Mouse (Mus musculus): ENCODE measurements around the gene Cela3b. TPM values are rescaled to one million over a fixed set of nuclear protein-coding genes. Genes with fewer than 3 reads are reported as not detected.

Gene Cela3b
- total and polyA plus RNA-seq, 3 experiments = not detected

- H3K36me3 ChIP-seq (replicated peaks) = no peaks in the 10 kb centered on the region
- H3K4me3 ChIP-seq (ENCODE audit: low read depth, low read length) = no peak overlapping the region
- no peaks in the 10 kb centered on the region for H3K9me3 ChIP-seq (replicated peaks)
- H3K27me3 ChIP-seq (ENCODE audit: insufficient read depth, low read length) = peaks cover 15% of the 10 kb centered on the region
- DNase-seq (ENCODE audit: low spot score) (no peak), ATAC-seq (ENCODE audit: extremely low read depth, insufficient number of reproducible peaks, low FRiP score, poor library complexity, severe bottlenecking) (no peak)
- no peaks in the 10 kb centered on the region for H3K4me1 ChIP-seq (ENCODE audit: insufficient read depth, low read depth, low read length)
- no peak for TF ChIP-seq GATA2 (IDR thresholded peaks at IDR 0.05; ENCODE audit: borderline replicate concordance, low read depth, low read length)
- TF ChIP-seq GATA1 (IDR thresholded peaks at IDR 0.05; ENCODE audit: borderline replicate concordance, low read length) = no peak
- no peak for TF ChIP-seq TAL1 (conservative IDR thresholded peaks at IDR 0.05; ENCODE audit: low read depth, low read length)
- no peak for TF ChIP-seq POLR2AphosphoS5 (IDR thresholded peaks at IDR 0.05; ENCODE audit: insufficient replicate concordance, low read depth, low read length)
- no peak for TF ChIP-seq CTCF (IDR thresholded peaks at IDR 0.05; ENCODE audit: low read depth, low read length)
These were observed 36.7 kb upstream of the Cela3b start for GRCm38 (mm10) chr4:137466991-137467390.

- Histone ChIP-seq H3K27me3 (ENCODE audit: insufficient read depth, low read length) (peaks cover 15% of the 10 kb centered on the region), H3K4me3 (ENCODE audit: low read depth, low read length) (no peak overlapping the region), H3K9me3 (replicated peaks) (no peaks in the 10 kb centered on the region), H3K36me3 (replicated peaks) (no peaks in the 10 kb centered on the region), H3K4me1 (ENCODE audit: insufficient read depth, low read depth, low read length) (no peaks in the 10 kb centered on the region)
- TF ChIP-seq GATA1 (IDR thresholded peaks at IDR 0.05; ENCODE audit: borderline replicate concordance, low read length) (no peak), TAL1 (conservative IDR thresholded peaks at IDR 0.05; ENCODE audit: low read depth, low read length) (no peak)
- ATAC-seq (ENCODE audit: extremely low read depth, insufficient number of reproducible peaks, low FRiP score, poor library complexity, severe bottlenecking) (no peak), DNase-seq (ENCODE audit: low spot score) (no peak)
These were observed 34.9 kb upstream of the Cela3b start for GRCm38 (mm10) chr4:137465125-137465787.

GRCm38 (mm10) chr4:137461981-137462690 lies 31.8 kb upstream of the Cela3b start:
- DNase-seq (ENCODE audit: low spot score) = no peak
- no peaks in the 10 kb centered on the region for H3K9me3 ChIP-seq (replicated peaks)
- no peaks in the 10 kb centered on the region for H3K36me3 ChIP-seq (replicated peaks)
- peaks cover 15% of the 10 kb centered on the region for H3K27me3 ChIP-seq (ENCODE audit: insufficient read depth, low read length)
- H3K4me3 ChIP-seq (ENCODE audit: low read depth, low read length) = no peak overlapping the region
- no peaks in the 10 kb centered on the region for H3K4me1 ChIP-seq (ENCODE audit: insufficient read depth, low read depth, low read length)
- ATAC-seq (ENCODE audit: extremely low read depth, insufficient number of reproducible peaks, low FRiP score, poor library complexity, severe bottlenecking) = no peak
- TF ChIP-seq CTCF (IDR thresholded peaks at IDR 0.05; ENCODE audit: low read depth, low read length) (no peak), TAL1 (conservative IDR thresholded peaks at IDR 0.05; ENCODE audit: low read depth, low read length) (no peak), POLR2AphosphoS5 (IDR thresholded peaks at IDR 0.05; ENCODE audit: insufficient replicate concordance, low read depth, low read length) (no peak), GATA2 (IDR thresholded peaks at IDR 0.05; ENCODE audit: borderline replicate concordance, low read depth, low read length) (no peak), GATA1 (IDR thresholded peaks at IDR 0.05; ENCODE audit: borderline replicate concordance, low read length) (no peak)

- H3K4me3 ChIP-seq (ENCODE audit: low read depth, low read length) = no peak overlapping the region
- H3K9me3 ChIP-seq (replicated peaks) = no peaks in the 10 kb centered on the region
- DNase-seq (ENCODE audit: low spot score) (no peak), ATAC-seq (ENCODE audit: extremely low read depth, insufficient number of reproducible peaks, low FRiP score, poor library complexity, severe bottlenecking) (no peak)
- TF ChIP-seq CTCF (IDR thresholded peaks at IDR 0.05; ENCODE audit: low read depth, low read length) = no peak
- TF ChIP-seq GATA2 (IDR thresholded peaks at IDR 0.05; ENCODE audit: borderline replicate concordance, low read depth, low read length) = no peak
- TF ChIP-seq GATA1 (IDR thresholded peaks at IDR 0.05; ENCODE audit: borderline replicate concordance, low read length) = no peak
- no peak for TF ChIP-seq POLR2AphosphoS5 (IDR thresholded peaks at IDR 0.05; ENCODE audit: insufficient replicate concordance, low read depth, low read length)
- TF ChIP-seq TAL1 (conservative IDR thresholded peaks at IDR 0.05; ENCODE audit: low read depth, low read length) = no peak
- peaks cover 15% of the 10 kb centered on the region for H3K27me3 ChIP-seq (ENCODE audit: insufficient read depth, low read length)
- H3K4me1 ChIP-seq (ENCODE audit: insufficient read depth, low read depth, low read length) = no peaks in the 10 kb centered on the region
- H3K36me3 ChIP-seq (replicated peaks) = no peaks in the 10 kb centered on the region
These were observed 30.9 kb upstream of the Cela3b start for GRCm38 (mm10) chr4:137461217-137461616.

- Histone ChIP-seq H3K36me3 (replicated peaks) (no peaks in the 10 kb centered on the region), H3K9me3 (replicated peaks) (no peaks in the 10 kb centered on the region), H3K4me1 (ENCODE audit: insufficient read depth, low read depth, low read length) (no peaks in the 10 kb centered on the region), H3K4me3 (ENCODE audit: low read depth, low read length) (no peak overlapping the region), H3K27me3 (ENCODE audit: insufficient read depth, low read length) (peaks cover 13% of the 10 kb centered on the region)
- DNase-seq (ENCODE audit: low spot score) (no peak), ATAC-seq (ENCODE audit: extremely low read depth, insufficient number of reproducible peaks, low FRiP score, poor library complexity, severe bottlenecking) (no peak)
- TF ChIP-seq CTCF (IDR thresholded peaks at IDR 0.05; ENCODE audit: low read depth, low read length) (no peak), TAL1 (conservative IDR thresholded peaks at IDR 0.05; ENCODE audit: low read depth, low read length) (no peak), GATA2 (IDR thresholded peaks at IDR 0.05; ENCODE audit: borderline replicate concordance, low read depth, low read length) (no peak)
These were observed 30.3 kb upstream of the Cela3b start for GRCm38 (mm10) chr4:137460676-137461075.

- no peaks in the 10 kb centered on the region for H3K4me1 ChIP-seq (ENCODE audit: insufficient read depth, low read depth, low read length)
- no peaks in the 10 kb centered on the region for H3K36me3 ChIP-seq (replicated peaks)
- no peak for TF ChIP-seq TAL1 (conservative IDR thresholded peaks at IDR 0.05; ENCODE audit: low read depth, low read length)
- TF ChIP-seq GATA1 (IDR thresholded peaks at IDR 0.05; ENCODE audit: borderline replicate concordance, low read length) = no peak
- TF ChIP-seq POLR2AphosphoS5 (IDR thresholded peaks at IDR 0.05; ENCODE audit: insufficient replicate concordance, low read depth, low read length) = no peak
- TF ChIP-seq GATA2 (IDR thresholded peaks at IDR 0.05; ENCODE audit: borderline replicate concordance, low read depth, low read length) = no peak
- no peak for ATAC-seq (ENCODE audit: extremely low read depth, insufficient number of reproducible peaks, low FRiP score, poor library complexity, severe bottlenecking)
- H3K4me3 ChIP-seq (ENCODE audit: low read depth, low read length) = no peak overlapping the region
- H3K27me3 ChIP-seq (ENCODE audit: insufficient read depth, low read length) = peaks cover 6% of the 10 kb centered on the region
- no peaks in the 10 kb centered on the region for H3K9me3 ChIP-seq (replicated peaks)
- no peak for DNase-seq (ENCODE audit: low spot score)
These were observed 28.5 kb upstream of the Cela3b start for GRCm38 (mm10) chr4:137458861-137459260.

Data from G1E (cell line).